Mouse (Mus musculus) liver, embryonic 11.5 days (tissue): ENCODE results near the gene Reck. TPM values are rescaled to one million over a fixed set of nuclear protein-coding genes. Genes with fewer than 3 reads are reported as not detected.

Experiments used
- ATAC-seq: fragments of 200-750 bp; cut with Nextera tagmentation; replicated peaks from 2 replicates; pipeline ENCODE4 v1.8.0; 2017; ENCODE audit warnings: moderate number of reproducible peaks, mild to moderate bottlenecking, moderate TSS enrichment, moderate library complexity; ENCODE audit not compliant: low FRiP score
- DNase-seq: peaks from one replicate; pipeline ENCODE4 v3.0.0-alpha.2; 2017; ENCODE audit warnings: low spot score
- H3K27ac ChIP-seq: fragments of 300-500 bp; sonication (generic); 2 replicates; pipeline ENCODE4 v1.5.1; 2014; ENCODE audit warnings: mild to moderate bottlenecking, low read depth, low read length, control low read depth
- H3K27me3 ChIP-seq: fragments of 300-500 bp; sonication (generic); replicated peaks from 2 replicates; pipeline ENCODE4 v1.6.1; 2014; ENCODE audit warnings: low read length, mixed read lengths; ENCODE audit not compliant: control insufficient read depth, insufficient read depth
- H3K36me3 ChIP-seq: fragments of 300-500 bp; sonication (generic); 2 replicates; pipeline ENCODE4 v1.6.1; 2014; ENCODE audit warnings: mild to moderate bottlenecking, low read length, moderate library complexity, mixed read lengths; ENCODE audit not compliant: control insufficient read depth, insufficient read depth
- H3K4me1 ChIP-seq: fragments of 300-500 bp; sonication (generic); replicated peaks from 2 replicates; pipeline ENCODE4 v1.6.1; 2014; ENCODE audit warnings: low read length, mixed read lengths; ENCODE audit not compliant: control insufficient read depth, insufficient read depth
- H3K4me2 ChIP-seq: fragments of 300-500 bp; sonication (generic); 2 replicates; pipeline ENCODE4 v1.6.1; 2014; ENCODE audit warnings: mild to moderate bottlenecking, control low read depth, moderate library complexity
- H3K4me3 ChIP-seq: fragments of 300-500 bp; sonication (generic); 2 replicates; pipeline ENCODE4 v1.5.1; 2014; ENCODE audit warnings: low read depth, low read length, control low read depth
- H3K9ac ChIP-seq: fragments of 300-500 bp; sonication (generic); 2 replicates; pipeline ENCODE4 v1.6.1; 2014; ENCODE audit warnings: low read depth, low read length, control low read depth
- H3K9me3 ChIP-seq: fragments of 300-500 bp; sonication (generic); 2 replicates; pipeline ENCODE4 v1.6.1; 2016; ENCODE audit warnings: low read length, inconsistent platforms, mixed read lengths; ENCODE audit not compliant: control insufficient read depth
- WGBS: fragments of 180-500 bp; shearing (Covaris S2); extraction: QIAGEN DNeasy Blood & Tissue Kit; methylation state at CpG from one replicate; pipeline ENCODE4 v1.1.7; 2014; 5-methylcytosine and 5-hydroxymethylcytosine counted together
- polyA plus RNA-seq: library from polyadenylated mRNA; unstranded; fragments of >200 nt; fragmentation: Nextera tagmentation; extraction: Ambion mirVana; gene quantifications from 2 replicates; pipeline ENCODE4 v1.2.1, GENCODE M21; 2014

The Reck gene
- polyA plus RNA-seq, 1 experiment from 2014 or later = 9.6 TPM

- Histone ChIP-seq H3K4me2 (no peak overlapping the region), H3K9me3 (no peaks in the 10 kb centered on the region), H3K9ac (no peak overlapping the region), H3K27me3 (no peaks in the 10 kb centered on the region), H3K36me3 (peaks cover 11% of the 10 kb centered on the region), H3K4me1 (no peaks in the 10 kb centered on the region), H3K27ac (no peak overlapping the region), H3K4me3 (no peak overlapping the region)
- ATAC-seq (no peak), DNase-seq (no peak)
- WGBS = 82% methylated on average over 6 of the region's 6 CpGs
Measured at GRCm38 (mm10) chr4:43925125-43925524, 49.8 kb downstream of the Reck start.

DNA sequence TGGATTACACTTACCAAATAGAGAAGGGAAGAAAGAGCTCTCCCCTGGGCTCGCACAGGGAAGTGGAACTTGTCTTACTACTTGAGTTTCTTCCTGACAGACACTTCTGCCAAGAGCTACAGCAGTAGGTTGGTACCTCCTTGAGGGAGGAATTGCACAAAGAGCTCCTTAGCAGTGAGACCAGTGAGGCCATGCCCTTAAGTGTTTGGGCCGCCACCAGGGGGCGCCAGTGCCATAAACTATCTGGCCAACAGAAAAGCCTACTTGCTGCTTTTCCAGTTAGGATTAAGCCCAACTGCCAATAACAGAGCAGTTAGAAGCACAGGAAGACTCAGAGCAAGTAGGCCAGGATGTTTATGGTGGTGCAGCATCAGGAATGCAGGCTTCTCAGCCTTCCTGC lies 50.4 kb downstream of the Reck start:
- Histone ChIP-seq H3K4me3 (no peak overlapping the region), H3K36me3 (peaks cover 11% of the 10 kb centered on the region), H3K9ac (no peak overlapping the region), H3K27me3 (no peaks in the 10 kb centered on the region), H3K4me2 (no peak overlapping the region), H3K4me1 (no peaks in the 10 kb centered on the region), H3K9me3 (no peaks in the 10 kb centered on the region), H3K27ac (no peak overlapping the region)
- 7% methylated on average over 3 of the region's 3 CpGs for WGBS
- ATAC-seq (peak; percentile 60; the same call in 1 of the 2 replicates), DNase-seq (peak; percentile 81)

- H3K9ac ChIP-seq = no peak overlapping the region
- H3K27ac ChIP-seq = no peak overlapping the region
- no peak overlapping the region for H3K4me2 ChIP-seq
- H3K9me3 ChIP-seq = no peaks in the 10 kb centered on the region
- peaks cover 14% of the 10 kb centered on the region for H3K36me3 ChIP-seq
- H3K27me3 ChIP-seq = no peaks in the 10 kb centered on the region
- 88% methylated on average over 3 of the region's 3 CpGs for WGBS
- ATAC-seq (no peak), DNase-seq (no peak)
- no peak overlapping the region for H3K4me3 ChIP-seq
- no peaks in the 10 kb centered on the region for H3K4me1 ChIP-seq
Measured at GRCm38 (mm10) chr4:43927826-43928225, 52.5 kb downstream of the Reck start.

- DNase-seq = no peak
- H3K4me1 ChIP-seq = no peaks in the 10 kb centered on the region; the same call in 1 of the 2 replicates
- H3K36me3 ChIP-seq = peaks cover 11% of the 10 kb centered on the region
- ATAC-seq = no peak
- H3K9ac ChIP-seq = no peak overlapping the region
- H3K9me3 ChIP-seq = no peaks in the 10 kb centered on the region
- 76% methylated on average over 4 of the region's 4 CpGs for WGBS
- H3K27ac ChIP-seq = no peak overlapping the region
- no peak overlapping the region for H3K4me2 ChIP-seq
- no peaks in the 10 kb centered on the region for H3K27me3 ChIP-seq
- H3K4me3 ChIP-seq = no peak overlapping the region
Measured at GRCm38 (mm10) chr4:43931877-43932276, 56.5 kb downstream of the Reck start.

DNA sequence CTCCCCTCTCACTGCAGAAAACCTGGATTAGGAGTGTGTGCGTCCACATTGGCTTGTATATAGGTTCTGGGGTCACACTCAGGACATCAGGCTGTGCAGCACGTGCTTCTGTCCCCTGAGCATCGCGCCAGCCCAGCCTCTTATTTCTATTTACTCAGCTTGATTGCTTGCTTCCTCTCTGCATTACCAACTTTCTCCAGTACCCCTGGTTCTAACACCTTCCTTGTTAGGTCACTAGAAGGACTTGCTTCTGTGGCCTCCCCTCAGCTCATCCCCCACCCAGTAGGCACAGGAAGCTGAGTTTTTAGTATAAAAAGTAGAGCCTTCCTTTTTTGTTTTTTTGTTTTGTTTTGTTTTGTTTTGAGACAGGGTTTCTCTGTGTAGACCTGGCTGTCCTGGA lies 60.9 kb downstream of the Reck start:
- no peak overlapping the region for H3K4me3 ChIP-seq
- H3K4me1 ChIP-seq = peaks cover 4% of the 10 kb centered on the region; the same call in 1 of the 2 replicates
- H3K36me3 ChIP-seq = peaks cover 3% of the 10 kb centered on the region; the same call in 1 of the 2 replicates
- H3K4me2 ChIP-seq = no peak overlapping the region
- no peaks in the 10 kb centered on the region for H3K9me3 ChIP-seq
- no peak overlapping the region for H3K27ac ChIP-seq
- DNase-seq (no peak), ATAC-seq (no peak)
- 72% methylated on average over 4 of the region's 4 CpGs for WGBS
- no peak overlapping the region for H3K9ac ChIP-seq
- H3K27me3 ChIP-seq = no peaks in the 10 kb centered on the region

DNA sequence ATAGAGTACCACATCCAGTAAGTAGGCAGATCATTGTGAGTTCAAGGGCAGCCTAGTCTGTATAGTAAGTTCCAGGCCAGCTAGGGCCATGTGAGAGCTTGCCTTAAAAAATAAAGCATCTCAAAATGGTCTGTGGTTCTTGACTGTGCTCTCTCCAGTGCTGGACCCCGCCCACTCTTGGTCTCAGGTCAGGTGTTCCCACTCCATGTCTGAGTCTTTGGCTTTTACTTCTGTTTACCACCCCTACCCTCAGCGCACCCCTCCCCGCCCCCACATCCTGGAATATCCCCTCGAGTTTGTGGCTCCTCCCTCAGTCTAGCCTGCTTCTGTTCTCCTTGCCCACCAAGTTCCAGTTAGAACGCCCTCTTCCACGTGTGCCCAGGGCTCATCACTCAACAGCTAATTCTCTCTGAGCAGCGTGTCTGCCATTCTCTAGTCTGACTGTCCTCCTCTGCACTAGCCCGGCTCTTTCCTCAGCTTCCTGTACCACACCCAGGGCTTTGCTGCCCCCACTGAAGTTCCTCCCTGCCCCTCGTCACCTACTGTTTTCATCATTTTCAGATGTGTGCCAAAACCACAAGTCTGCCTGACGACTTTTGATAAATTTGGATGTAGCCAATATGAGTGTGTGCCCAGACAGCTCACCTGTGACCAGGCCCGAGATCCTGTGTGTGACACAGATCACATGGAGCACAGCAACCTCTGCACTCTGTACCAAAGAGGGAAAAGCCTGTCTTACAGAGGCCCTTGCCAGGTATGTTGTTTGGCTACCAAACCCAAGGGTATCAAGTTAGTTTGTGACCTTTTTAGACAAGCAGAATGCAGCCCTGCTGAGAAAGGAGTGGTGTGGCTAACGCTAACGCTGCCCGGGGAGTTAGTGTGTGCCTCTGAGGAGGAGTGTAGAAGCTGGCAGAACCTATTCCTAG lies 61.7 kb downstream of the Reck start:
- Histone ChIP-seq H3K4me3 (no peak overlapping the region), H3K27me3 (no peaks in the 10 kb centered on the region), H3K36me3 (peaks cover under 1% of the 10 kb centered on the region; the same call in 1 of the 2 replicates), H3K27ac (no peak overlapping the region), H3K9me3 (no peaks in the 10 kb centered on the region), H3K4me1 (peaks cover 4% of the 10 kb centered on the region; the same call in 1 of the 2 replicates), H3K9ac (no peak overlapping the region), H3K4me2 (peak overlapping the region; percentile 29; the same call in 1 of the 2 replicates)
- ATAC-seq (peak; percentile 18; the same call in 1 of the 2 replicates), DNase-seq (no peak)
- WGBS = 48% methylated on average over 14 of the region's 14 CpGs

DNA sequence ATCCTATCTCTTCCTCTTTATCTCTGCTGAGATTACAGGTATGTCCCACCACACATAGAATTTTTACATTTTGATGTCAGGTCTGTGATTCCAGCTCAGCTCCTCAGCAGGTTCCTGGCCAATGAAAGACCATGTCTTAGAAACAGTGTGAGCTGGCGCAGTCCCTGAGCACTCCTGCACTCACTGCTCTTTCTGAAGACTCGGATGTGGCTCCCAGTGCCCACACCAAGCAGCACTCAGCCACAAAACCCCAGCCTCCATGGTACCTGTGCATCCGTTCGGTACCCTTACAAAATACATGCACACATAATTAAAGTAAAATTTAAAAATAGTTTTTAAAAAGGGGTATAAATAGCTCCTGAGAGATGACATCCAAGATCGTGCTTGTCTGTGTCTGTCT lies 66.0 kb downstream of the Reck start:
- Histone ChIP-seq H3K27ac (no peak overlapping the region), H3K4me3 (no peak overlapping the region), H3K9ac (no peak overlapping the region), H3K4me1 (peaks cover 4% of the 10 kb centered on the region; the same call in 1 of the 2 replicates), H3K36me3 (no peaks in the 10 kb centered on the region), H3K4me2 (no peak overlapping the region), H3K27me3 (no peaks in the 10 kb centered on the region), H3K9me3 (no peaks in the 10 kb centered on the region)
- DNase-seq = no peak
- WGBS = 78% methylated on average over 5 of the region's 5 CpGs
- ATAC-seq = no peak

DNA sequence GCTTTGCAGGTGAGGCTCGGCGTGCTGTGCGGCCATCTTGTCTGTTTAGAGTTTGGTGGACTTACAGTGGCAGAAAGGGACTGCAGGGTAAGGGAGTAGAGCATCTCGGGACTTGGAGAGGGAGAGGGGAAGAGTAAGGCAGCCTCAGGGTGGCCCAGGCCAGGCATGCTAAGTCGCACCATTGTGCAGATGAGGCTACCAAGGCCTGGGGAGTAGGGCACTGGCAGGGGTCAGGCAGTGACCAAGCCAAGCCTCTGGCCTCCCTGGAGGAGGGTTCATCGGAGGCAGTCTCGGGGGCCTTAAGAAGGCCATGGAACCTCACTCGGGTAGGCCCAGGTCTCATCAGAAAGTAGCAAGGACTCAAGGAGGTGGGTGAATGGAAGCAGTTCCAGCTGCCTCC lies 67.1 kb downstream of the Reck start:
- ATAC-seq (no peak), DNase-seq (no peak)
- H3K4me3 ChIP-seq = no peak overlapping the region
- no peaks in the 10 kb centered on the region for H3K36me3 ChIP-seq
- H3K27me3 ChIP-seq = no peaks in the 10 kb centered on the region
- 88% methylated on average over 8 of the region's 8 CpGs for WGBS
- H3K4me2 ChIP-seq = no peak overlapping the region
- H3K27ac ChIP-seq = no peak overlapping the region
- H3K9ac ChIP-seq = no peak overlapping the region
- no peaks in the 10 kb centered on the region for H3K4me1 ChIP-seq
- no peaks in the 10 kb centered on the region for H3K9me3 ChIP-seq

DNA sequence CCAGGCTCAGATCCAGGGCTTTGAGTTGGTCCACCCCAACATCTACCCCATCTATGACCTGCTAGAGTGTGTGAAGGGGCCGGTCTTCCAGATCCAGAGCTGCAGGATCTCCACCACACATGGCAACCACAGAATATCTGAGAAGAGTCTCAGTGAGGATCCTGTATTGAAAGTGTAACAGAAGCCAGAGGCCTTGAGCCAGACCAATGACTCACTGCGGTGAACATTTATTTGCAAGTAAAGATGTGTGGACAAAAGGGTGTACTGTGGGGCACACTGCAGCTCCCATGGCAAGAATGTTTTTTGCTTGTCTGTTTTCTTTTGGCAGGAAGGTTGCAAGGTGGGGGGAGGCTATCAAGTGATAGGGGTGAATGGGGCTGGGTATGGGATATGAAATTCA lies 72.2 kb downstream of the Reck start:
- 90% methylated on average over 2 of the region's 2 CpGs for WGBS
- Histone ChIP-seq H3K4me1 (no peaks in the 10 kb centered on the region), H3K27ac (no peak overlapping the region), H3K36me3 (no peaks in the 10 kb centered on the region), H3K4me3 (no peak overlapping the region), H3K9ac (no peak overlapping the region), H3K4me2 (no peak overlapping the region), H3K9me3 (no peaks in the 10 kb centered on the region), H3K27me3 (no peaks in the 10 kb centered on the region)
- ATAC-seq (no peak), DNase-seq (no peak)
